Mouse (Mus musculus) limb, embryonic 10.5 days (tissue): ENCODE results near the gene Dennd5a. TPM values are rescaled to one million over a fixed set of nuclear protein-coding genes. Genes with fewer than 3 reads are reported as not detected.

Source experiments
- DNase-seq: peaks from one replicate; pipeline ENCODE4 v3.0.0-alpha.2; 2017; ENCODE audit warnings: low spot score
- H3K27ac ChIP-seq: fragments of 300-500 bp; sonication (generic); 2 replicates; pipeline ENCODE4 v1.5.1; 2016; ENCODE audit warnings: mild to moderate bottlenecking
- H3K27me3 ChIP-seq: fragments of 300-500 bp; sonication (generic); 2 replicates; pipeline ENCODE4 v1.6.1; 2016; ENCODE audit warnings: low read depth, mild to moderate bottlenecking; ENCODE audit not compliant: poor library complexity, severe bottlenecking
- H3K36me3 ChIP-seq: fragments of 300-500 bp; sonication (generic); 2 replicates; pipeline ENCODE4 v1.6.1; 2016; ENCODE audit warnings: mild to moderate bottlenecking, moderate library complexity
- H3K4me1 ChIP-seq: fragments of 300-500 bp; sonication (generic); 2 replicates; pipeline ENCODE4 v1.6.1; 2016
- H3K4me3 ChIP-seq: fragments of 300-500 bp; sonication (generic); 2 replicates; pipeline ENCODE4 v1.5.1; 2016; ENCODE audit warnings: mild to moderate bottlenecking, moderate library complexity
- H3K9me3 ChIP-seq: fragments of 300-500 bp; sonication (generic); replicated peaks from 2 replicates; pipeline ENCODE4 v1.6.1; 2016; ENCODE audit warnings: mild to moderate bottlenecking
- WGBS: fragments of 180-500 bp; shearing (Covaris S2); methylation state at CpG from one replicate; pipeline ENCODE4 v1.1.7; 2016; 5-methylcytosine and 5-hydroxymethylcytosine counted together
- polyA plus RNA-seq: library from polyadenylated mRNA; unstranded; fragments of >200 nt; fragmentation: Nextera tagmentation; extraction: Ambion mirVana; gene quantifications from 2 replicates; pipeline ENCODE4 v1.2.1, GENCODE M21; 2016

Gene Dennd5a
- polyA plus RNA-seq, 1 experiment from 2014 or later, result 30.0 TPM

DNA sequence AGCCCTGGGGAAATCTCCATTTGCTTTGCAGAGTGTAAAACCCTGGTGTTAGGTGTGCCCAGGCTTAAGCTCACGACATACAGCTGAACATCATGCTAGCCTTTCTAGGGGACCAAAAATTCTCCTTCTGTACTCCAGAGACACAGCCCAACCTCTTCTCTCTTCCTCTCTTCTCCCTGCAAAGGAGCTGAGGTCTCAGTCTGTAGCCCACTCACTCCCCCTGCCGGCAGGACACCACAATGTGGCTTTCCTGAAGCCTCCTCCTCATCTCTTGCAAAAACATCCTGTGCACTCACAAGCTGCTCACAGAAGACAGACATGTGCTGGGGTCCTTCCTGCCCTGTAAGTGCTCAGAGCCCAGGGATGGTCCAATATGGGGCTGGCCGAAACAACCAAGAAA, 67.7 kb downstream of the Dennd5a start:
- Histone ChIP-seq H3K4me1 (no peaks in the 10 kb centered on the region), H3K27ac (no peak overlapping the region), H3K36me3 (peaks cover 85% of the 10 kb centered on the region), H3K4me3 (no peak overlapping the region), H3K27me3 (no peaks in the 10 kb centered on the region), H3K9me3 (no peaks in the 10 kb centered on the region)
- DNase-seq, result peak; percentile 73
- WGBS, result 51% methylated on average over 3 of the region's 3 CpGs

DNA sequence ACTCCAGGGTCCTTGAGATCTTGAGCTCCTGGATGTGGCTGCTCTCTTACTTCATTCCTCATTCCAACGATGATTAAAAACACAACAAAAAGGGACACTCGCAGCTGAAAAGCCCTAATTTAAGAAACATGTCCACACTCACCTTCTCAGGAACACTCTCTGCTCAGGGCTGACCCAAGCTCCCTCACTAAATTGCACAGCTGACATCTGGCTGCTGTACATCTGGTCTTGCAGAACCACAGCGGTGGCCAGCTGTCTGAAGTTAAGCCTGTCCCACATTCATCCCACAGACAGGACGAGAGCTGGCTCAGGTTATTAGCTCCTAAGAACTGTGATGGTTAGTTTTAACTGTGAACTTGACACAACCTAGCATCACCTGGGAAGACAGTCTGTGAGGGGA, 68.5 kb downstream of the Dennd5a start:
- peak; percentile 31 for DNase-seq
- no peaks in the 10 kb centered on the region for H3K27me3 ChIP-seq
- 89% methylated on average over 4 of the region's 4 CpGs for WGBS
- no peaks in the 10 kb centered on the region for H3K4me1 ChIP-seq
- H3K9me3 ChIP-seq, result no peaks in the 10 kb centered on the region
- no peak overlapping the region for H3K4me3 ChIP-seq
- H3K27ac ChIP-seq, result no peak overlapping the region
- peaks cover 85% of the 10 kb centered on the region for H3K36me3 ChIP-seq

DNA sequence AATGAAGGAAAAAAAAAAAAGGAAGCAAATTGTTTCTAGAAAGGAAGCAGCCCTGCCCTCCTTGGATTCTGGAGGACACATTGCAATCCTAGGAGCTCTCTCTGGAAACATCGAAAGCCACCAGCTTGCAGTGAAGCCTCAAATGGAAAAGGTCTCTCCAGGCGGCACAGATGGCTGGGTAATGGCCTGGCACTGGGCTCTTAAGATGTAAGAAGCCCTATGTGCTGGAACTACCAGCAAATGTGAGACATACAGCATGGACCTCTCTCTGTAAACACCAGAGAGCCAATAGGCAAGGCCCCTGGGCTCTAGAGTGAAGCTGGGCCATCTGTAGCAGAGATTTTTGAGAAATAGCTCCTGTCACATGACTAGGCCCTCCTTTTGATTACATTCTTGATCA, 70.0 kb downstream of the Dennd5a start:
- no peak overlapping the region for H3K27ac ChIP-seq
- no peaks in the 10 kb centered on the region for H3K27me3 ChIP-seq
- DNase-seq, result no peak

DNA sequence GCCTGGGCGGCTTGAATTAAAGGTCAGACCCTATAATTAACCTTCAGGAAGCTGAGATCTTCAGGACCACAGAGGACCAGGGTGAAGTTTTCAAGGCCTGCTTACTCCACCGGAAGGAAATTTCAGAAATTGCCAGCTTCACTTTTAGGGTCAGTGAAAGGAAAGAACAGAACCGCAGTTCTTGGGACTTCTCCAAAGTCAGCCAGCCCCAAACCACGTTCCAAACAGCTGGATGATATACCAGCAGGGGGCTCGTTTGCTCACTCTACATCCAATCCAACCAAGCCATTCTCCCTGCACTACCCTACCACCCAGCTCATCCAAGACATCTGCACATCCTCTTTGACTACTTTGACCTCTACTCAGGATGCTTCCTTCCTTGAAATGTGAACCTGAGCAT, 71.0 kb downstream of the Dennd5a start:
- Histone ChIP-seq H3K4me1 (no peaks in the 10 kb centered on the region), H3K27ac (no peak overlapping the region), H3K4me3 (no peak overlapping the region), H3K27me3 (no peaks in the 10 kb centered on the region), H3K9me3 (no peaks in the 10 kb centered on the region), H3K36me3 (peaks cover 63% of the 10 kb centered on the region)
- 74% methylated on average over 5 of the region's 5 CpGs for WGBS
- no peak for DNase-seq

More for the DNA sequence above, 70.0 kb downstream of the Dennd5a start:
- peaks cover 73% of the 10 kb centered on the region for H3K36me3 ChIP-seq
- H3K4me1 ChIP-seq, result no peaks in the 10 kb centered on the region
- WGBS, result 95% methylated on average over 2 of the region's 2 CpGs
- no peak overlapping the region for H3K4me3 ChIP-seq
- H3K9me3 ChIP-seq, result no peaks in the 10 kb centered on the region

DNA sequence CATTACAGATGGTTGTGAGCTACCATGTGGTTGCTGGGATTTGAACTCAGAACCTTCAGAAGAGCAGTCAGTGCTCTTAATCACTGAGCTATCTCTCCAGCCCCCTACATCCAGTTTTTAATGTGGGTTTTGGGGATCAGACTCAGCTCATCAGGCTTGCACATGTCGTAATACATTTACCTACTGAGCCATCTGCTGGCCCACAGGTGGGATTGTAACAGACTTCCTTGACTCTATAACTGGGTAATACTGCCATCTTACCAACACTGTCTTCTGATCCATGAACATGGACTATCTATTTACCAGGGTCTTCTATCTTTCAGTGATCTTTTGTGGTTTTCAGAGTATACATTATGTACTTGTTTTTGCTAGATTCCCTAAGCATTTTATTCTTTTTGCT, 74.0 kb downstream of the Dennd5a start:
- 87% methylated on average over 1 of the region's 1 CpGs for WGBS
- no peak overlapping the region for H3K27ac ChIP-seq
- no peaks in the 10 kb centered on the region for H3K27me3 ChIP-seq
- H3K4me3 ChIP-seq, result no peak overlapping the region
- no peak for DNase-seq
- H3K4me1 ChIP-seq, result no peaks in the 10 kb centered on the region
- peaks cover 35% of the 10 kb centered on the region for H3K36me3 ChIP-seq
- H3K9me3 ChIP-seq, result no peaks in the 10 kb centered on the region

DNA sequence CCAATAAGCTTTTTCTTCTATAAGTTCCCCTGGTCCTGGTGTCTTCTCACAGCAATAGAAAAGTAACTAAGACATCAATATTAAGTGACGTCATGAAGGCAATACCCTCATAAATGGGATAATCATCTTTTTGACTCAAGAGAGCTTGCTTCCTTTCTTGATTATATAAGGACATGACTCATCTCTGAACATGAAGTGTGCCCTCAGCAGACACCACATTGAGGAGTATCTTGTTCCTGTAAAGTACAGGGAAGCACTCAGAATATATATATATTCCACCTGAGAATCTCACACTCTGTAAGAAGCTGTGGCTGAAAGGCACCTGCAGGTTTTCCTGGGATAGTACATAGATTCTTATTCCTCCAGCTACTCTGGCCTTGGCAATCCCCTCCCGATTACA, 77.7 kb downstream of the Dennd5a start:
- Histone ChIP-seq H3K36me3 (peaks cover 10% of the 10 kb centered on the region), H3K27ac (no peak overlapping the region), H3K9me3 (no peaks in the 10 kb centered on the region), H3K27me3 (no peaks in the 10 kb centered on the region), H3K4me3 (no peak overlapping the region), H3K4me1 (peaks cover 4% of the 10 kb centered on the region; the same call in 1 of the 2 replicates)
- 94% methylated on average over 2 of the region's 2 CpGs for WGBS
- no peak for DNase-seq

DNA sequence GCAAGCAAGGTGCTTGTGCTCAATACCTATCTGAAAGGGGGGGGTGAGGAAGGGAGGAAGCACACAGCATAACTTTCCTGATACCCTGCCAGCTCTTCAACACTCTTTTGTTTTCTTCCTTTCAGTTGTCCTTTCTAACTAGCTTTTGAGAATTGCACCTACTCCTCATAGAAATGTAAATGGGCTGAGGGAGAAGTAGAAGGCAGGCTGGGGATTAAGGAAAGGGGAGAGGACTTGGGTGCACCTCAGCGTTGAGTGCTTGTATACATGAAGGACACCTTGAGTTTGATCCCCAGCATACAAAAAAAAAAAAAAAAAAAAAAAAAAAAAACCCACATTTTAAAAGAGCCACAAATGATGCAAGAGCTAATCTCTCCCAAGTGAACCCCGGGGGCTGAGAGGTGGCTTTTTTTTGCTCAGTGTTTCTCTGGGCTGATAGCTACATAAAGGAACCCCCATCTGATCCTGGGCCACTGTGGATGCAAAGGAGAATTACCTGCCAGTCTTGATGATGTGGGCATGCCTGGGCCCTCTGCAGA, 78.6 kb downstream of the Dennd5a start:
- peaks cover 4% of the 10 kb centered on the region; the same call in 1 of the 2 replicates for H3K4me1 ChIP-seq
- H3K27ac ChIP-seq, result no peak overlapping the region
- H3K4me3 ChIP-seq, result no peak overlapping the region
- peaks cover under 1% of the 10 kb centered on the region; the same call in 1 of the 2 replicates for H3K36me3 ChIP-seq
- DNase-seq, result no peak
- 60% methylated on average over 2 of the region's 2 CpGs for WGBS
- no peaks in the 10 kb centered on the region for H3K27me3 ChIP-seq
- H3K9me3 ChIP-seq, result no peaks in the 10 kb centered on the region

DNA sequence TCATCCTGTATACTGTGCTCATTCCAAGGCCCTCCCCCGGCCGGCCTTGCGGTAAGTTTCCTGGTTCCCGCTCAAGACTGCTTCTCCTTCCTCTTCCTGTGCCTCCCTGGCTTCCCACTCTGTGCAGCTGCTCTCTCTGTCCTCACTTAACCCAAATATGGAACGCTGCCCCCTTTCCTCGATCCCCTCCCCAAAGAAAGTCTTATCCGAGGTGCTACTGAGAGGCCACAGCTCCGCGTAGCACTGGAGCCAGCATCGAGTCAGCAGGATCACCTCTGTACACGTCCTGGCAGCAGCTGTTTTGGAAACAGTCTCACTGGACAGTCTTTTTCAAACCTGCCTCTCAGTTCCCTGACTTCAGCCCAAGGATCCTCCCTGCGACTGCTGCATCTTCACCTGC, 81.1 kb downstream of the Dennd5a start:
- no peak for DNase-seq
- Histone ChIP-seq H3K9me3 (no peaks in the 10 kb centered on the region), H3K4me3 (no peak overlapping the region), H3K4me1 (peaks cover 4% of the 10 kb centered on the region; the same call in 1 of the 2 replicates), H3K36me3 (no peaks in the 10 kb centered on the region), H3K27ac (no peak overlapping the region), H3K27me3 (no peaks in the 10 kb centered on the region)
- 58% methylated on average over 12 of the region's 12 CpGs for WGBS

DNA sequence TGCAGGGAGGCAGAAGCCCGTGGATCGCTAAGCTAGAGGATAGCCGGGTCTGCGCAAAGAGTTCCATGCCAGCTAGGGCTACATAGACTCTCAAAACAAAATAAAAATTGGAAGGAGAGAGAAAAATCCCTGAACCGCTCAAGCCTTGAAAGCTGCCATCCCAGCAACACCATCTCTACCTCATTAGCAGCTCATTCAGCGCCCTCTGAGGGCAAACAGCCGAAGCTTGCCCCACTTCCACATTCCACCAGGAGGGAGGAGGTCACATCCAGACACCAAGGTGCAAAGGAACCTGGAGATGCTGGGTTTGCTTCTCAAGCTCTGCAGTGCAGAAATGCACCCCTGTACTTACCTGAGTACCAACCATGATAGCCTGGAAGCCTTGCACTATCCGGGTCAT, 84.2 kb downstream of the Dennd5a start:
- H3K4me3 ChIP-seq, result no peak overlapping the region
- H3K27me3 ChIP-seq, result no peaks in the 10 kb centered on the region
- no peaks in the 10 kb centered on the region for H3K9me3 ChIP-seq
- DNase-seq, result no peak
- H3K4me1 ChIP-seq, result peaks cover 4% of the 10 kb centered on the region; the same call in 1 of the 2 replicates
- H3K36me3 ChIP-seq, result no peaks in the 10 kb centered on the region
- WGBS, result 55% methylated on average over 8 of the region's 8 CpGs
- no peak overlapping the region for H3K27ac ChIP-seq

DNA sequence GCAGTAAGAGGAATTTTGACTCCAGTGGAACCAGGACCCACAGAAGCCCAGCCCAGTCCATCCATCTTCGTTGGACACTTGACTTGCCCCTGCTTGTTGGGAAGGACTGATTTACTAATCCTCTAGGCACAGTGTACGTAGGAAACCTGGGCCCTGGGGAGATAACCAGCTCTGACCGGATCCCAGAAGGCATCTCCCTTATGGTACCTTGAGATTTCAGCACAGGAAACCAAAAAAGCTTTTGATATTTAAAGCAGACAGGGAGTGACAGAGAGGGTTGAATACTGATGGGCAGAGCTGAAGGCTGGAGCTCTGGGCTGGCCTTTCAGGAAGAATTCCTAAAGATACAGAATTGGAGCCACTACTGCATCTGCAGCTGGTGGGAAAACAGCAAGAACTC, 84.7 kb downstream of the Dennd5a start:
- Histone ChIP-seq H3K9me3 (no peaks in the 10 kb centered on the region), H3K27ac (no peak overlapping the region), H3K27me3 (no peaks in the 10 kb centered on the region), H3K4me3 (no peak overlapping the region), H3K36me3 (no peaks in the 10 kb centered on the region), H3K4me1 (peaks cover 4% of the 10 kb centered on the region; the same call in 1 of the 2 replicates)
- DNase-seq, result no peak
- WGBS, result 53% methylated on average over 3 of the region's 3 CpGs

DNA sequence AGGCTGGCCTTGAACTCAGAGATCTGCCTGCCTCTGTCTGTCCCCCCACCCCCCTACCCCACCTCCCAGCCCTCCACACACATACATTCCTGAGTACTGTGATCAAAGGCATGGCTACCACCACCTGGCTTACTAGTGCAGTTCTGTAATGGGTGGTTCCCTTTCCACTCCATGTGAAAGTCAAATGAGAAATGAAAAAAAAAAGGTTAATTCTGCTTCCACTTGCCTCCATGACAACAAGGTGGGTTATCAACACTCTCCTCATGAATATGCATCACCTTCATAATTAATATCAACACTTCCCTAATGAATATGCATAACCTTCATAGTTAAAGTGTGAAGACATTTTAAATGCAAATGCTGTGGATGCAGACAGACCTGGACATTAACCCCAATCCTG, 85.2 kb downstream of the Dennd5a start:
- Histone ChIP-seq H3K4me3 (no peak overlapping the region), H3K27me3 (no peaks in the 10 kb centered on the region), H3K9me3 (no peaks in the 10 kb centered on the region), H3K27ac (no peak overlapping the region), H3K4me1 (peaks cover 4% of the 10 kb centered on the region; the same call in 1 of the 2 replicates), H3K36me3 (no peaks in the 10 kb centered on the region)
- DNase-seq, result no peak

DNA sequence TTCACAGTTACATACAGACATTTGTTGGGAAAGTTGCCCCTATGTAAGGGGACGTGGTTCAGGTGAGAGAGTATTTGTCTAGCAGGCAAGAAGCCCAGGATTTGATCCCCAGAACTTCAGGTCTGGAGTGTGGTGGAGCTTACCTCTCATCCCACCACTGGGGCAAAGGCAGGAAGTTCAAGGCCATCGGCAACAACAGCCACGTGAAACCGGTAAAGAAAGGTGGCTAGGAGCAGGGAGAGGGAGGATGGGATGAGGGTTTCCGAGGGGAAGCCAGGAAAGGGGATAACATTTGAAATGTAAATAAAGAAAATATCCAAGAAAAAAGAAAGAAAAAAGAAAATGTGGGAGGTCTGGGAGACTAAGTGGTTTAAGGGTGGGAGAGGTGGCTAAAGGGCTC, 87.1 kb downstream of the Dennd5a start:
- peaks cover 4% of the 10 kb centered on the region; the same call in 1 of the 2 replicates for H3K4me1 ChIP-seq
- no peaks in the 10 kb centered on the region for H3K36me3 ChIP-seq
- DNase-seq, result no peak
- no peak overlapping the region for H3K4me3 ChIP-seq
- H3K27ac ChIP-seq, result no peak overlapping the region
- H3K9me3 ChIP-seq, result no peaks in the 10 kb centered on the region
- 60% methylated on average over 5 of the region's 5 CpGs for WGBS
- H3K27me3 ChIP-seq, result no peaks in the 10 kb centered on the region

DNA sequence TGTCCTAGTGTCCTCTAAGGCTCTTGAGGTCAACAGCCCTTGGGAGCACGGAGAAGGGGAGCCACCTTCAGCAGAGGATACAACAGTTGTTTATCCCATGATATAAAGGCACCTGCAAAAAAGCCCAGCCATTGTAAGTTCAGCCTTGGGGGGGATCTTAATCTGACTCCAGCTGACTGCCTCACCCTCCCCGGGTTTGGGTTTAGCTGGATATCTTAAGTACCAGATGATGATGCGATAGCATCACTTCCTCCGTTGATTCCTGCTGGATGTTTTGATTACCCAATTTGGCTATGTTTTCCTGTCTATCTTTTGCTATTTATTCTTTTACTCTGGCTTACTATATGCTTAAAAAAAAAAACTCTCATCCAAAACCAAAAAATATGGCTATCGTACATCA, 89.0 kb downstream of the Dennd5a start:
- Histone ChIP-seq H3K27me3 (peaks cover 15% of the 10 kb centered on the region), H3K27ac (no peak overlapping the region), H3K4me1 (peaks cover 16% of the 10 kb centered on the region; the same call in 1 of the 2 replicates), H3K36me3 (no peaks in the 10 kb centered on the region), H3K4me3 (no peak overlapping the region), H3K9me3 (no peaks in the 10 kb centered on the region)
- WGBS, result 84% methylated on average over 5 of the region's 5 CpGs
- DNase-seq, result no peak

DNA sequence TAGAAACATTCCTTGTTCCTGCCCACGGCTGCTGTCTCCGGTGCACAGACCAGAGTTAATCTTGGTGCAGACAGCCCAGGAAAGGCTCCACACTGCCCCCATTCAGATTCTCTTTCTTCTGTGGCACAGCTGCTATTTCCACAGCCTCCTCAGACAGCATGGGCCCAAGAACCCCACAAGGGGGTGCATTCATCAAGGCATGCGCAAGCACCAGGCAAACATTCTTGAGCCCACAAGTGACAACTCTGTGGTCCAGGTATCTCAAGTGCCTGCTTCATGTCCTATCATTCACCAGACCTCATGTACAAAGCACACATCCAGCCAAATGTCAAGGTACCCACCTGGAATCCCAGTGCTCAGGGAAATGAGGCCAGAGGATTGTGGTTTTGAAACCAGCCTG, 91.8 kb downstream of the Dennd5a start:
- DNase-seq, result no peak
- no peak overlapping the region for H3K4me3 ChIP-seq
- peaks cover 30% of the 10 kb centered on the region for H3K4me1 ChIP-seq
- H3K27me3 ChIP-seq, result peaks cover 43% of the 10 kb centered on the region
- H3K27ac ChIP-seq, result no peak overlapping the region
- WGBS, result 51% methylated on average over 3 of the region's 3 CpGs
- no peaks in the 10 kb centered on the region for H3K9me3 ChIP-seq
- no peaks in the 10 kb centered on the region for H3K36me3 ChIP-seq
